Mouse (Mus musculus): Measurements from ENCODE around the gene Rpp25.

DNA sequence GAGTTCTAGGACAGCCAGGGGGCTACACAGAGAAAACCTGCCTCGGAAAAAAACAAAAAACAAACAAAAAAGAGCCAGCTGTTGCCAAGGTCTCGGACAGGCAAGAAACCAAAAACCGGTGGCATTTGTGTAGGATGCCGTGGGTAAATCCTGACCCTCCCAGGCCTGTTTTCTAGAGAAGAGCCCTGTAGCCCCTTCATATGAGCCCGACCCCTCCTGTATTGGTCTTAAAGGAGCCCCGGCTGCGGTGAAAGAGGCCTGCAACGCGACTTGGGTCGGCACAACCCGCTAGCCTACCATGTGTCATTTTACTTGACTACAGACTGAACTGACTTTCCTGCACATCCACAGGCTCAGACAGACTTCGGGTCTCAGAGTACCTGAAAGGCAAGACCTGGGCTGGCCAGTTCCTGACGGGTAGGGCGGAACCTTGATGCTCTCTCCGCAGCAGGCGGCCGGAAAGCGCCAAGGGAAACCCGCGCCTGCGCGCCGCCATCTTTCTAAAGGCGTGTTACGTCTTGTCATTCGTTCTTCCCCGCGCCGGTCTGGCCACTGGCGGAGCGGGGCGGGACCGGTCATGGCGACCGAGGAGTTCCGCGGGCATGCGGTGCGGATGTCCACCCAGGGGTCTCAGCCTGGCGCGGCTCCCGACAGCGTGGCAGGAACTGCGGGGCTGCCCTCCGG is 33.4 kb downstream of the Rpp25 start, which contains the start of gene Fam219b:
- no peak; the same call in 1 of the 2 replicates for TF ChIP-seq POLR2A (IDR thresholded peaks at IDR 0.05; ENCODE audit: control insufficient read depth, extremely low read depth, insufficient read depth, low read length, poor library complexity)
- no peak for TF ChIP-seq CTCF (IDR thresholded peaks at IDR 0.05; ENCODE audit: borderline replicate concordance, control insufficient read depth, extremely low read depth, insufficient read depth, low read length, poor library complexity)

Data from thymus, adult 2 months (tissue).